Mouse (Mus musculus) E14TG2a.4 (cell line): Measurements from ENCODE around the gene Gja3.
"Not testable (repeated sequence)": the region's sequence is repeated elsewhere in the genome, so short reads cannot be mapped to it uniquely, and the experiment has no call there.

Source experiments
- H3K27me3 ChIP-seq: 2 replicates; pipeline ENCODE4 v1.6.1; 2014; ENCODE audit warnings: low read length, control low read depth; ENCODE audit not compliant: insufficient read depth
- H3K36me3 ChIP-seq: 2 replicates; pipeline ENCODE4 v1.6.1; 2014; ENCODE audit warnings: low read length, control low read depth; ENCODE audit not compliant: insufficient read depth
- H3K4me1 ChIP-seq: replicated peaks from 2 replicates; pipeline ENCODE4 v1.6.1; 2014; ENCODE audit warnings: low read depth, low read length, control low read depth
- H3K4me3 ChIP-seq: replicated peaks from 2 replicates; pipeline ENCODE4 v1.5.1; 2014; ENCODE audit warnings: mild to moderate bottlenecking, low read length
- H3K9me3 ChIP-seq: 2 replicates; pipeline ENCODE4 v1.6.1; 2014; ENCODE audit warnings: low read length, control low read depth
- CTCF ChIP-seq: conservative IDR thresholded peaks from 2 replicates; pipeline ENCODE4 v1.5.1; 2014; ENCODE audit warnings: low read length
- NANOG ChIP-seq: IDR thresholded peaks from 2 replicates; pipeline ENCODE4 v1.6.1; 2014; ENCODE audit warnings: borderline replicate concordance, low read length, mixed read lengths
- POU5F1 ChIP-seq: IDR thresholded peaks from 2 replicates; pipeline ENCODE4 v1.6.1; 2014; ENCODE audit warnings: low read length, borderline replicate concordance

Gja3 gene

DNA sequence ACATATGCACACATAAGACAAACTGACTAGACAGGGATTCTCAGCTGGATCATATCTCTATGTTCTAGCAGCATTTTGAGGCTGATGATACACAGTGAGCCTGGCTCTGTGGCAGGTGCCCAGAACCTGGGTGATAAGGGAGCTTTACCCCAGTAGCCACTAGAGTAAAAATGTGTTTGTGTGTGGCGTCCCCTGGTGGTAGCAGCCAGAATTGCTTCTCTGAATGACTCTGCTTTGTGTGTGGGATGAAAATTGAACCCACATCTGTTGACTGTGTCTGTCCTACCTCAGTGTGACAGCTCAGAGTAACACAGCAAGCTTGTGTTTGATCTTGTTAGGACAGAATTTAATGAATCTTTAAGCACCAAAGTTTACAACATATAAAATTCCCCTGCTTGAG is 2.2 kb upstream of the Gja3 start:
- H3K36me3 ChIP-seq, H3K9me3 ChIP-seq, H3K4me1 ChIP-seq, H3K4me3 ChIP-seq: not testable (repeated sequence)
- TF ChIP-seq CTCF: peak; percentile 94
- H3K27me3 ChIP-seq: peaks cover 43% of the 10 kb centered on the region

DNA sequence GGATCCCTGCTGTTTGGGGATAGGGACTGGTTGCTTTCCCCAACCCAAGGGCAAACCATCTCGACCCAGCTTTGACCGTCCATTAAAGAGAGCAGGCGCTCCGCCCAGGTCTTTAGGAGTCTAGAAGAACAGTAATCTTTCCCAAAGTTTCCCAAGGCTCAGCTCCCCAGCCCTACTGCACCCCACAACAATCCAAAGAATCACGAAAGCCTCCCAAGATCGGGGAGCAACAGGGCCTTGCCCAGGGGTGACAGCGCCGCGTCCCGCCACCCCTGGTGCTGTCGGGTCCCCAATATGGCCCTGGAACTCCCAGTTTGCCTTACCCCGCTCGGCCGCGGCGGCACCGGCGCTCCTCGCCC is 717 bp downstream of the Gja3 start:
- peak overlapping the region; percentile 91 for H3K4me3 ChIP-seq
- TF ChIP-seq NANOG (no peak), CTCF (no peak), POU5F1 (no peak)
- H3K4me1 ChIP-seq: peaks cover 9% of the 10 kb centered on the region
- no peaks in the 10 kb centered on the region for H3K36me3 ChIP-seq
- no peaks in the 10 kb centered on the region for H3K9me3 ChIP-seq
- H3K27me3 ChIP-seq: peaks cover 51% of the 10 kb centered on the region

DNA sequence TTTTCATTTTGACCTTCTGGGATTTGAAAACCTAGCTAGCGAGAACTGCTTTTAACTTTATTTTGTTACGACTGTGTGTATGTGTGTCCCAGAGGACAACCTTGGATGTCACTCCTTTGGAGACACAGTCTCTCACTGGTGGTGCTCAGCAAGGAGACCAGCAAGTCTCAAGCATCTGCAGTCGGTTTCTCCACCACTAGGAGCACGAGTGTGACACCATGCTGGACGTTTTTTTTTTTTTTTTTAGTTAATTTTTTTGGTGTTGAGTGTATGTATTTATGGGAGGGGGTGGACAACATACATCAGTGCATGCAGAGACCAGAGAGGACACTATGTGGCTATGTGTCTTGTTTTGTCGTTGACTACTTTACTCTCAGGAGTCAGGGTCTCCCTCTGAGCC is 5.2 kb downstream of the Gja3 start:
- TF ChIP-seq CTCF (no peak), NANOG (no peak), POU5F1 (no peak)
- H3K36me3 ChIP-seq: no peaks in the 10 kb centered on the region
- H3K9me3 ChIP-seq: no peaks in the 10 kb centered on the region
- peaks cover 33% of the 10 kb centered on the region for H3K27me3 ChIP-seq
- peaks cover 7% of the 10 kb centered on the region for H3K4me1 ChIP-seq
- no peak overlapping the region for H3K4me3 ChIP-seq

DNA sequence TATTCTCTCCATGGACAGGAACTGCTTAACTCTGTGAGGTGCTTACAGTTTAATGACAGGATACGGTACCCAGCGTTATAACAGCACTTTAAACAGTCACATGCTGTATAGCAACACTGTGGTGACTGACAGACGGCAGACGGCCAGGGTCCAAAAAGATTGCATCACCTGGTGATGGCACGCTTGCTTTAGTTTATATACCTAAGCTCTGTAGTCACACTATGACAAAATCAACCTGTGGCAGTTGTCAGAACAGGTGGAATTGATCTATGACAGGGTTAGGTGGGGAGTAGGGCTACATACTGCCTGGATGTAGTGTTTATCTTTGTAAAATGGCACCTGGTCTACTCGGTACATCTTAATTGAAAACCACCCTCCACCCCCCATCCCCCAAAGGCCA is 14.0 kb downstream of the Gja3 start:
- no peak overlapping the region for H3K4me3 ChIP-seq
- TF ChIP-seq NANOG: no peak
- no peaks in the 10 kb centered on the region for H3K9me3 ChIP-seq
- H3K27me3 ChIP-seq: peaks cover 16% of the 10 kb centered on the region
- no peaks in the 10 kb centered on the region for H3K4me1 ChIP-seq
- H3K36me3 ChIP-seq: no peaks in the 10 kb centered on the region

DNA sequence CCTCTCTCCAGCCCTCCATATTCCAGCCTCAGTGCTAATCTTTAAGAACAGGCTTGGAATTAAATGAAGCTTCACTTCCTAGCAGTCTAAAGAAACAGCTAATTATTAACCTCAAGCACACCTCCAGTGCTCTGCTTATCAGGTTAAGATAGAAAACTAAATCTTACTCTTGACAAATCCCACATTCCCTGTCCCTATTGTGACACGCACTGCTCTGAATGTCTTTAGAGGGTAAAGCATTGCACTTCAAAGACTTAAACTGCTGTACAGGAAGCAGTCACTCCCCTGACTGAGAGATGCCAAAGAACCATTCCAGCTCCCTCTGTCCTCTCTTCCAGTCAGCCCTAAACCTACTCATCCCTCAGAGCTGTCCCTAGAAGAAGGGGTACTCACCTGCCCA is 16.5 kb downstream of the Gja3 start:
- Histone ChIP-seq H3K9me3 (no peaks in the 10 kb centered on the region), H3K4me1 (peaks cover 5% of the 10 kb centered on the region; the same call in 1 of the 2 replicates), H3K27me3 (peaks cover 30% of the 10 kb centered on the region), H3K36me3 (no peaks in the 10 kb centered on the region), H3K4me3 (no peak overlapping the region)
- TF ChIP-seq CTCF: no peak
- TF ChIP-seq NANOG: no peak
- TF ChIP-seq POU5F1: no peak

DNA sequence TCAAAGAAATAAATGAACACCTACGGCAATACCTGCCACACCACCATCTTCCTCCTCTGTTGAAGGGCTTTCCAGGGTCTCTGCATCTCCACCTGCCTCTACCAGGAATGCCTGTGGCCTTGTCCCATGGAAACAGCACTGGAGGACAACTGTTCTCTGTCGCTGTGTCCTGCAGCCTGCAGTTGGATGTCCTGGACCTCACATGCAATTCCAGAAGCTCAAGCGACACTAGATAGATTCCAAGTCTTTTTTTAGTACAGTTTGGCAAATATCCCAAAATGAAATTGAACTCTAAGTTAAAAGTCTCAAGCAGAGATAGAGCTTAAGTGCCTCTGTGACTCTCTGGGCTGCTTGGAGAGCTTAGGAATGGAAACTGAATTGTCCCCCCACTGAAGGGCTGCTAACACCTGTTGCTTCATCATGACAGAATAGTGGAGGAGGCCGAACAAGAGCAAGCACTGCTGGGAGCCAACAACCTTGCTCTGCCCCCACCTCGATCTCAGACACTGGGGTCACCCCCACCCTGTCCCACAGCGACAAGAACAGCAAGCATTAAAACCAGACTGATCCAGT is 22.9 kb downstream of the Gja3 start:
- no peak overlapping the region for H3K4me3 ChIP-seq

DNA sequence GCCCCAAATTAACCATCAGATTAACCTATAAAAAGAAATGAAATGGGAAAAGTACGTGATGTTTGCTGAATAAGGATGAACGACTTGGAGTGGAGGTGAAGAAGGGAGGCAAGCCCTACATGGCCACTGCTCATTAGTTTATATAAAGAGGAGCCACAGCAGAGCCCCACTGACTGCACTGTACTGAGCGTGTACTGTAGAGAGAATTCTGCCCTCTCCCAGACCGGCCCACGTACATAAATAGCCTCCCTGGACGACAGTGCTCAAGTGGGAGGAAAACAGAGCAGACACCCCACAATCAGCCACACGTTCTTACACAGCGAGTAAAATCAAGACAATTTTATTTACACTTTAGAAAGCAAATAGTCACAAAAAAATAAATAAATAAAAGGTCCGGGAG is 23.8 kb downstream of the Gja3 start:
- H3K4me3 ChIP-seq: no peak overlapping the region
- H3K36me3 ChIP-seq: no peaks in the 10 kb centered on the region
- H3K9me3 ChIP-seq: no peaks in the 10 kb centered on the region
- H3K4me1 ChIP-seq: peaks cover 12% of the 10 kb centered on the region; the same call in 1 of the 2 replicates
- TF ChIP-seq NANOG (no peak), POU5F1 (no peak), CTCF (no peak)
- peaks cover 42% of the 10 kb centered on the region for H3K27me3 ChIP-seq

More for the DNA sequence above, 22.9 kb downstream of the Gja3 start:
- TF ChIP-seq NANOG (no peak), POU5F1 (no peak), CTCF (no peak)
- H3K27me3 ChIP-seq: peaks cover 44% of the 10 kb centered on the region
- peaks cover 12% of the 10 kb centered on the region; the same call in 1 of the 2 replicates for H3K4me1 ChIP-seq
- H3K9me3 ChIP-seq: no peaks in the 10 kb centered on the region
- no peaks in the 10 kb centered on the region for H3K36me3 ChIP-seq

DNA sequence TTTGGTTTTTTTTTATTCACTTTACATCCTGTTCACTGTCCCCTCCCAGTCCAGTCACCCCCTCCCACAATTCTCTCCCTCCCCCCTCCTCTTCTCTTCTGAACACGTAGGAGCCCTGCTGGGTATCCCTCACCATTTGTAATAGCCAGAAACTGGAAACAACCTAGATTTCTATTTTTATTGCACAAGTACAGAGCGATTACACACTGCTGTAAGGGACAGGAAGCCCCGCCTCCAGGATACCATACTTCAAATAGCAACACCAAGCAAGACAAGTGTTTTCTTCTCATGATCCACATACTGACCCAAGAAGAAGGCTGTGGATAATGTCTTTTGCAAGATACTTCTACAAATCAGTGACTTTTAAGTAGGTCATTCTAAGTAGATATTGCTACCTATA is 25.1 kb downstream of the Gja3 start:
- Histone ChIP-seq H3K36me3 (no peaks in the 10 kb centered on the region), H3K9me3 (no peaks in the 10 kb centered on the region), H3K4me1 (peaks cover 12% of the 10 kb centered on the region; the same call in 1 of the 2 replicates), H3K4me3 (no peak overlapping the region), H3K27me3 (peaks cover 37% of the 10 kb centered on the region)
- TF ChIP-seq CTCF (no peak), NANOG (no peak), POU5F1 (no peak)

DNA sequence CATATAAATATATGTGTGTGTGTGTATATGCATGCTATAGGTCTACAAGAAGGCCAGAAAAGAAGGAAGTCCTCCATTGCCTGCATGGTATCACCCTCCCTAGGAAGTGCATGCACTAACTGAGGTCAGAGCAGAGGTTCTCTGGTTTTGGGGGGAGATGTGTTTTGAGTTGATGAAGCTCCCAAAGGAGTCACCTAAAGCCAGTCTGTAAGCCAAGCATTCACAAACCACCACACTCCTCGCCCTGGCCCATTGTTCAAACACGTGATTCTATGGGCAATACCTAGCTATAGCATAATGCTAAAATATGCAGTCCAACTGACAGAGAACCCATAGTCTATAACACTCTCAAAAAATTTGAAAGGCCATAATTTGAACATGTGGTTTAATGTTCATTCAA is 39.5 kb downstream of the Gja3 start:
- no peaks in the 10 kb centered on the region for H3K27me3 ChIP-seq
- no peak overlapping the region for H3K4me3 ChIP-seq
- no peak for TF ChIP-seq NANOG
- no peak for TF ChIP-seq POU5F1
- TF ChIP-seq CTCF: no peak

DNA sequence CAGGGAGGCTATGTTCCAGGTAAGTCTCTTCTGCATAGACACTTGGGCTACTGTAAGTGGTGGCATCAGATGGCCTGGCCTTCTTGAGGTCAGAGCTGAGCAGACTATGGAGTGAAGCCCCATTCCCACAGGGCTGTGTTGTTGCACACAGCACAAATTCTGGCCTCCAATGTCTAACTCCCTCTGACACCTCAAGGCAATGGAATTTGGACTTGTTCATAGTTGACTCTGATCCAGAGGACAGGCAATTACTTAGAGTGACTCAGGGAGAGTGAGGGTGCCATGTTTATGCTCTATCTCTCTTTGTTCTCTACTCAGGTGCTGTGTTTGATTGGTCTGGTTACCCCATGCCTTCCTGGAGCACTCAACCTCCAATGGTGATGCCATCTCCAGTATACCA is 41.1 kb downstream of the Gja3 start:
- H3K4me3 ChIP-seq, H3K4me1 ChIP-seq, H3K27me3 ChIP-seq: not testable (repeated sequence)

More for the DNA sequence above, 39.5 kb downstream of the Gja3 start:
- Histone ChIP-seq H3K4me1 (no peaks in the 10 kb centered on the region), H3K36me3 (no peaks in the 10 kb centered on the region), H3K9me3 (peaks cover 3% of the 10 kb centered on the region; the same call in 1 of the 2 replicates)

More for the DNA sequence above, 41.1 kb downstream of the Gja3 start:
- H3K9me3 ChIP-seq, H3K36me3 ChIP-seq: not testable (repeated sequence)
